Mouse (Mus musculus): ENCODE results near the gene Zbtb8os.

Zbtb8os gene

GRCm38 (mm10) chr4:129376961-129377545, 41.6 kb downstream of the Zbtb8os start:
- peak; percentile 69 to 72 for DNase-seq (ENCODE audit: low spot score in 2 of 2)

GRCm38 (mm10) chr4:129377601-129378390, 42.3 kb downstream of the Zbtb8os start, which contains the start of gene Zbtb8a:
Gene Zbtb8a (minus strand): TSS chr4:129378116.
- DNase-seq (ENCODE audit: low spot score in 2 of 2): peak; percentile 54 to 58

- no peak for DNase-seq (ENCODE audit: low spot score in 2 of 2)
Measured at GRCm38 (mm10) chr4:129379805-129380204, 44.3 kb downstream of the Zbtb8os start.

GRCm38 (mm10) chr4:129381148-129381547, 45.7 kb downstream of the Zbtb8os start:
- DNase-seq (ENCODE audit: low spot score in 2 of 2): no peak

- no peak for DNase-seq (ENCODE audit: low spot score in 2 of 2)
Measured at GRCm38 (mm10) chr4:129382029-129382428, 46.5 kb downstream of the Zbtb8os start.

GRCm38 (mm10) chr4:129382488-129382887, 47.0 kb downstream of the Zbtb8os start:
- no peak for DNase-seq (ENCODE audit: low spot score in 2 of 2)

GRCm38 (mm10) chr4:129383586-129383985, 48.1 kb downstream of the Zbtb8os start:
- no peak for DNase-seq (ENCODE audit: low spot score in 2 of 2)

GRCm38 (mm10) chr4:129384440-129384839, 48.9 kb downstream of the Zbtb8os start:
- DNase-seq (ENCODE audit: low spot score in 2 of 2): no peak

- DNase-seq (ENCODE audit: low spot score in 2 of 2): no peak
Measured at GRCm38 (mm10) chr4:129385685-129386084, 50.2 kb downstream of the Zbtb8os start.

GRCm38 (mm10) chr4:129386269-129386946, 50.9 kb downstream of the Zbtb8os start:
- DNase-seq (ENCODE audit: low spot score in 2 of 2): no peak

- DNase-seq (ENCODE audit: low spot score in 2 of 2): no peak
Measured at GRCm38 (mm10) chr4:129386989-129387388, 51.5 kb downstream of the Zbtb8os start.

- DNase-seq (ENCODE audit: low spot score in 2 of 2): no peak
Measured at GRCm38 (mm10) chr4:129388404-129388803, 52.9 kb downstream of the Zbtb8os start.

- DNase-seq (ENCODE audit: low spot score in 2 of 2): no peak
Measured at GRCm38 (mm10) chr4:129390216-129390743, 54.8 kb downstream of the Zbtb8os start.

- no peak for DNase-seq (ENCODE audit: low spot score in 2 of 2)
Measured at GRCm38 (mm10) chr4:129390936-129391557, 55.6 kb downstream of the Zbtb8os start.

- DNase-seq (ENCODE audit: low spot score in 2 of 2): no peak
Measured at GRCm38 (mm10) chr4:129394089-129394870, 58.8 kb downstream of the Zbtb8os start.

GRCm38 (mm10) chr4:129396960-129397359, 61.5 kb downstream of the Zbtb8os start:
- DNase-seq (ENCODE audit: low spot score in 2 of 2): no peak

- no peak for DNase-seq (ENCODE audit: low spot score in 2 of 2)
Measured at GRCm38 (mm10) chr4:129399813-129400212, 64.3 kb downstream of the Zbtb8os start.
